Mouse (Mus musculus) C2C12 (cell line): ENCODE measurements around the gene Gucy1b2.

Experiments
- CTCF ChIP-seq: IDR thresholded peaks from one replicate; pipeline ENCODE4 v1.5.1; 2011; ENCODE audit not compliant: control insufficient read depth, insufficient read depth, insufficient read length
- MAX ChIP-seq: IDR thresholded peaks from one replicate; pipeline ENCODE4 v1.6.1; 2011; ENCODE audit warnings: mild to moderate bottlenecking, control low read depth
- MYOD1 ChIP-seq: IDR thresholded peaks from one replicate; pipeline ENCODE4 v1.6.1; 2011; ENCODE audit warnings: low read depth; ENCODE audit not compliant: control insufficient read depth, insufficient read length
- USF1 ChIP-seq: IDR thresholded peaks from one replicate; pipeline ENCODE4 v1.6.1; 2011; ENCODE audit warnings: low read depth, mild to moderate bottlenecking, control low read depth, moderate library complexity

GRCm38 (mm10) chr14:62464966-62465365 is 8.9 kb upstream of the Gucy1b2 start:
- TF ChIP-seq CTCF, result no peak
- no peak for TF ChIP-seq USF1
- TF ChIP-seq MYOD1, result no peak
- TF ChIP-seq MAX, result no peak
